Mouse (Mus musculus) embryonic fibroblast, embryonic 13.5 days (primary cell): Measurements from ENCODE around the gene Maml1. TPM values are rescaled to one million over a fixed set of nuclear protein-coding genes. Genes with fewer than 3 reads are reported as not detected.

Experiments
- H3K27ac ChIP-seq: 2 replicates; pipeline ENCODE4 v1.5.1; 2012; ENCODE audit warnings: low read length, control low read depth, inconsistent platforms; ENCODE audit not compliant: insufficient read depth
- H3K4me1 ChIP-seq: 2 replicates; pipeline ENCODE4 v1.6.1; 2011; ENCODE audit warnings: low read length; ENCODE audit not compliant: control insufficient read depth, insufficient read depth
- H3K4me3 ChIP-seq: 2 replicates; pipeline ENCODE4 v1.5.1; 2011; ENCODE audit warnings: mild to moderate bottlenecking, control low read depth, low read length; ENCODE audit not compliant: insufficient read depth
- CTCF ChIP-seq: IDR thresholded peaks from 2 replicates; pipeline ENCODE4 v1.5.1; 2011; ENCODE audit warnings: mild to moderate bottlenecking, control low read depth, low read length, moderate library complexity, borderline replicate concordance; ENCODE audit not compliant: insufficient read depth
- POLR2A ChIP-seq: IDR thresholded peaks from 2 replicates; pipeline ENCODE4 v1.6.1; 2011; ENCODE audit warnings: low read depth, mild to moderate bottlenecking, control low read depth, low read length, moderate library complexity
- polyA plus RNA-seq: library from polyadenylated mRNA; stranded (reverse); fragments of >200 nt; gene quantifications from 2 replicates; pipeline ENCODE4 v1.2.4, GENCODE M21; 2011; ENCODE audit warnings: low read depth; ENCODE audit not compliant: missing spikeins, insufficient read length

Gene Maml1
- polyA plus RNA-seq, 1 experiment, result 37.3 TPM

GRCm38 (mm10) chr11:50280053-50280452, 12.1 kb downstream of the Maml1 start:
- TF ChIP-seq CTCF (no peak), POLR2A (no peak)
- H3K4me3 ChIP-seq, result no peak overlapping the region
- no peak overlapping the region for H3K27ac ChIP-seq
- peaks cover 13% of the 10 kb centered on the region for H3K4me1 ChIP-seq

- TF ChIP-seq POLR2A (no peak), CTCF (no peak)
- no peak overlapping the region for H3K4me3 ChIP-seq
- peaks cover 15% of the 10 kb centered on the region for H3K4me1 ChIP-seq
- no peak overlapping the region for H3K27ac ChIP-seq
Measured at GRCm38 (mm10) chr11:50279005-50279404, 13.1 kb downstream of the Maml1 start.

- Histone ChIP-seq H3K4me3 (no peak overlapping the region), H3K27ac (no peak overlapping the region), H3K4me1 (peaks cover 15% of the 10 kb centered on the region)
- TF ChIP-seq CTCF, result no peak
- TF ChIP-seq POLR2A, result no peak
Measured at GRCm38 (mm10) chr11:50277706-50278105, 14.4 kb downstream of the Maml1 start.

DNA sequence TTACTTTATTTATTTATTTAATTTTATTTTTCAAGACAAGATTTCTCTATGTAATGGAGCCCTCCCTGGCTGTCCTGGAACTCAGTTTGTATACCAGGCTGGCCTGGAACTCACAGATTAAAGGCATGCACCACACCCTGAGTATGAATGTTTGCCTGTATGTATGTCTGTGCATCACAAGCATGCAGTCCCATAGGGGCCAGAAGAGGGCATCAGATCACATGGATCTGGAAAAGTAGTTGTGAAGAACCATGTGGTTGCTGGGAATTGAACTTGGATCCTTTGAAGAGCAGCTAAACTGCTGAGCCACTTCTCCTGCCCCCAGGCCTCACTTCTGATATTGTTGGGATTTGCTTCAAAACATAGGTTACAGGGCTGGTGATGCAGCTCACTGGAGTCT, 15.1 kb downstream of the Maml1 start:
- H3K4me1 ChIP-seq, result peaks cover 15% of the 10 kb centered on the region
- TF ChIP-seq POLR2A (no peak), CTCF (no peak)
- no peak overlapping the region for H3K27ac ChIP-seq
- no peak overlapping the region for H3K4me3 ChIP-seq

GRCm38 (mm10) chr11:50275568-50276151, 16.5 kb downstream of the Maml1 start:
- H3K27ac ChIP-seq, result peak overlapping the region; percentile 89

GRCm38 (mm10) chr11:50275077-50275476, 17.0 kb downstream of the Maml1 start:
- Histone ChIP-seq H3K4me1 (peaks cover 12% of the 10 kb centered on the region), H3K27ac (peak overlapping the region; percentile 89), H3K4me3 (no peak overlapping the region)
- no peak for TF ChIP-seq POLR2A
- no peak for TF ChIP-seq CTCF

More at GRCm38 (mm10) chr11:50275568-50276151, 16.5 kb downstream of the Maml1 start:
- no peak overlapping the region for H3K4me3 ChIP-seq
- no peak for TF ChIP-seq POLR2A
- TF ChIP-seq CTCF, result no peak
- peaks cover 12% of the 10 kb centered on the region for H3K4me1 ChIP-seq

- H3K4me1 ChIP-seq, result peaks cover 12% of the 10 kb centered on the region
- H3K27ac ChIP-seq, result no peak overlapping the region
- H3K4me3 ChIP-seq, result no peak overlapping the region
- TF ChIP-seq POLR2A (no peak), CTCF (no peak)
Measured at GRCm38 (mm10) chr11:50272819-50273218, 19.3 kb downstream of the Maml1 start.

GRCm38 (mm10) chr11:50269885-50270284, 22.2 kb downstream of the Maml1 start:
- 0 out of 2 replicates have a peak overlapping the region, but pooled peaks have one; percentile 37 for H3K27ac ChIP-seq
- TF ChIP-seq CTCF, result no peak
- TF ChIP-seq POLR2A, result no peak
- no peak overlapping the region for H3K4me3 ChIP-seq

GRCm38 (mm10) chr11:50269163-50269562, 22.9 kb downstream of the Maml1 start:
- no peak for TF ChIP-seq POLR2A
- no peak for TF ChIP-seq CTCF

More at GRCm38 (mm10) chr11:50269885-50270284, 22.2 kb downstream of the Maml1 start:
- peaks cover under 1% of the 10 kb centered on the region; the same call in 1 of the 2 replicates for H3K4me1 ChIP-seq

GRCm38 (mm10) chr11:50266997-50267396, 25.1 kb downstream of the Maml1 start:
- Histone ChIP-seq H3K4me1 (no peaks in the 10 kb centered on the region), H3K27ac (no peak overlapping the region), H3K4me3 (no peak overlapping the region)
- TF ChIP-seq POLR2A (no peak), CTCF (no peak)

More at GRCm38 (mm10) chr11:50269163-50269562, 22.9 kb downstream of the Maml1 start:
- no peak overlapping the region for H3K27ac ChIP-seq
- H3K4me1 ChIP-seq, result no peaks in the 10 kb centered on the region
- H3K4me3 ChIP-seq, result no peak overlapping the region
